Comparison of ENCODE assay signal across 8 mouse cellular contexts in genomic region chr4:127314585-127314984, GRCm38 (mm10). TPM values are rescaled to one million over a fixed set of nuclear protein-coding genes. Genes with fewer than 3 reads are reported as not detected.
A peak's percentile ranks its signal among the peaks of the same experiment; 100 is the strongest.
DNase-seq lines count a peak whose midpoint lies in the region; ATAC-seq and TF ChIP-seq lines count a peak whose summit lies in the region.
"Had no signal": no experiment of that assay in that cellular context is flagged by ENCODE, and none has a peak within 500 bp of the region (broad histone marks: within the 10 kb centered on the region; RNA-seq: fewer than 3 reads in every experiment).

No protein-coding gene starts in this region.

- no peak for DNase-seq in left cerebral cortex, adult 2 months (ENCODE audit: extremely low spot score in 1 of 2, low spot score in 2 of 2)
- DNase-seq in left cerebral cortex, postnatal 14 days (ENCODE audit: low spot score in 2 of 2) = no peak
- no peak for DNase-seq in forebrain, embryonic 10.5 days (ENCODE audit: extremely low spot score, low spot score)
- DNase-seq in hindbrain, embryonic 10.5 days (ENCODE audit: low spot score) = no peak
- DNase-seq in adrenal gland, postnatal 14 days = no peak
- DNase-seq in cerebellum, postnatal 25 days = no peak

- 43% methylated on average over 9 of the region's 9 CpGs for WGBS in forebrain, embryonic 10.5 days
- WGBS in hindbrain, embryonic 10.5 days = 44% methylated on average over 9 of the region's 9 CpGs
- 46% methylated on average over 9 of the region's 9 CpGs for WGBS in midbrain, embryonic 15.5 days

- no peak for ATAC-seq in midbrain, embryonic 15.5 days (replicated peaks)

- no peaks in the 10 kb centered on the region for H3K36me3 ChIP-seq in forebrain, embryonic 10.5 days (replicated peaks)
- no peaks in the 10 kb centered on the region for H3K36me3 ChIP-seq in hindbrain, embryonic 10.5 days
- no peaks in the 10 kb centered on the region for H3K36me3 ChIP-seq in midbrain, embryonic 15.5 days (replicated peaks)

- peak overlapping the region; percentile 64; the same call in 1 of the 2 replicates for H3K4me3 ChIP-seq in left cerebral cortex, adult 2 months
- peak overlapping the region; percentile 60; the same call in 1 of the 2 replicates for H3K4me3 ChIP-seq in forebrain, embryonic 10.5 days
- H3K4me3 ChIP-seq in hindbrain, embryonic 10.5 days = peak overlapping the region; percentile 61; the same call in 1 of the 2 replicates
- no peak overlapping the region for H3K4me3 ChIP-seq in midbrain, embryonic 15.5 days

- peaks cover 23% of the 10 kb centered on the region for H3K4me1 ChIP-seq in forebrain, embryonic 10.5 days
- peaks cover 25% of the 10 kb centered on the region for H3K4me1 ChIP-seq in hindbrain, embryonic 10.5 days (replicated peaks)
- H3K4me1 ChIP-seq in midbrain, embryonic 15.5 days = peaks cover 20% of the 10 kb centered on the region

- no peak overlapping the region for H3K9ac ChIP-seq in midbrain, embryonic 15.5 days

- TF ChIP-seq CTCF in left cerebral cortex, adult 2 months (IDR thresholded peaks at IDR 0.05) = no peak

- peak overlapping the region; percentile 65 for H3K27ac ChIP-seq in left cerebral cortex, adult 2 months
- no peak overlapping the region for H3K27ac ChIP-seq in forebrain, embryonic 10.5 days
- H3K27ac ChIP-seq in hindbrain, embryonic 10.5 days = peak overlapping the region; percentile 72; the same call in 1 of the 2 replicates
- no peak overlapping the region for H3K27ac ChIP-seq in midbrain, embryonic 15.5 days

- intact Hi-C loops in left cerebral cortex, adult 2 months (cut with DNase I) = loop anchor here (10.0 kb wide), 1 partner anchor 760 kb away; the partner anchor contains the start of gene Clspn
- intact Hi-C loops in left cerebral cortex, postnatal 14 days (cut with DNase I) = loop anchor here (10.0 kb wide), 1 partner anchor 760 kb away; the partner anchor contains the start of gene Clspn

- peak overlapping the region; percentile 96 for H3K4me2 ChIP-seq in midbrain, embryonic 15.5 days

- H3K27me3 ChIP-seq in forebrain, embryonic 10.5 days (ENCODE audit: poor library complexity, severe bottlenecking) = peaks cover 57% of the 10 kb centered on the region
- peaks cover 58% of the 10 kb centered on the region for H3K27me3 ChIP-seq in hindbrain, embryonic 10.5 days (ENCODE audit: insufficient read depth, poor library complexity, severe bottlenecking)
- H3K27me3 ChIP-seq in midbrain, embryonic 15.5 days (replicated peaks) = no peaks in the 10 kb centered on the region

- H3K9me3 ChIP-seq in forebrain, embryonic 10.5 days = no peaks in the 10 kb centered on the region
- H3K9me3 ChIP-seq in hindbrain, embryonic 10.5 days = no peaks in the 10 kb centered on the region
- H3K9me3 ChIP-seq in midbrain, embryonic 15.5 days = no peaks in the 10 kb centered on the region

RNA-seq across cellular contexts. Expression of gene Gja4, which starts 0.7 kb away (rescaled TPM):
- total RNA-seq in left cerebral cortex, adult 2 months (2021) = 1 to 10 TPM; 4.1 to 4.5 TPM
- total RNA-seq in left cerebral cortex, postnatal 14 days (2021) = 1 to 10 TPM; 7.8 TPM
- 9.6 and 11.1 TPM in 2 replicates for polyA plus RNA-seq in forebrain, embryonic 10.5 days (2016; fragmentation: Nextera tagmentation; extraction: Ambion mirVana)
- 13.5 and 18.8 TPM in 2 replicates for polyA plus RNA-seq in hindbrain, embryonic 10.5 days (2016; fragmentation: Nextera tagmentation; extraction: Ambion mirVana)
- 21.0 and 23.1 TPM in 2 replicates for polyA plus RNA-seq in midbrain, embryonic 15.5 days (2015; fragmentation: Nextera tagmentation; extraction: Ambion mirVana)
- 10.0 and 13.2 TPM in 2 replicates for total RNA-seq in adrenal gland, postnatal 14 days (2021)

RNA-seq across cellular contexts. Expression of gene Gjb3, which starts 16.1 kb away (rescaled TPM):
- total RNA-seq in left cerebral cortex, adult 2 months (2021) = under 1 TPM in 1 of 2 experiments, not detected in 1; 0.21 TPM
- total RNA-seq in left cerebral cortex, postnatal 14 days (2021) = under 1 TPM; 0.22 to 0.30 TPM
- polyA plus RNA-seq in forebrain, embryonic 10.5 days (2016; fragmentation: Nextera tagmentation; extraction: Ambion mirVana) = 2.1 and 3.1 TPM in 2 replicates
- polyA plus RNA-seq in hindbrain, embryonic 10.5 days (2016; fragmentation: Nextera tagmentation; extraction: Ambion mirVana) = 2.2 and 6.2 TPM in 2 replicates
- polyA plus RNA-seq in midbrain, embryonic 15.5 days (2015; fragmentation: Nextera tagmentation; extraction: Ambion mirVana) = 0.17 TPM in 1 of 2 replicates, not detected in the other
- total RNA-seq in adrenal gland, postnatal 14 days (2021) = 0.26 TPM in 1 of 2 replicates, not detected in the other
- total RNA-seq: left cerebral cortex, postnatal 36 days had no signal

RNA-seq across cellular contexts. Expression of gene Gjb4, which starts 39.3 kb away (rescaled TPM):
- not detected for total RNA-seq in left cerebral cortex, adult 2 months (2021)
- total RNA-seq in left cerebral cortex, postnatal 14 days (2021) = not detected
- polyA plus RNA-seq in forebrain, embryonic 10.5 days (2016; fragmentation: Nextera tagmentation; extraction: Ambion mirVana) = not detected in 2 replicates
- 0.15 and 0.21 TPM in 2 replicates for polyA plus RNA-seq in hindbrain, embryonic 10.5 days (2016; fragmentation: Nextera tagmentation; extraction: Ambion mirVana)
- polyA plus RNA-seq in midbrain, embryonic 15.5 days (2015; fragmentation: Nextera tagmentation; extraction: Ambion mirVana) = 0.11 and 0.15 TPM in 2 replicates
- total RNA-seq in adrenal gland, postnatal 14 days (2021) = not detected in 2 replicates
- total RNA-seq: left cerebral cortex, postnatal 36 days had no signal

RNA-seq across cellular contexts. Expression of gene Gjb5, which starts 43.4 kb away (rescaled TPM):
- total RNA-seq in left cerebral cortex, adult 2 months (2021) = under 1 TPM in 1 of 2 experiments, not detected in 1; 0.20 TPM
- total RNA-seq in left cerebral cortex, postnatal 14 days (2021) = not detected
- 0.58 and 0.82 TPM in 2 replicates for polyA plus RNA-seq in forebrain, embryonic 10.5 days (2016; fragmentation: Nextera tagmentation; extraction: Ambion mirVana)
- polyA plus RNA-seq in hindbrain, embryonic 10.5 days (2016; fragmentation: Nextera tagmentation; extraction: Ambion mirVana) = 0.85 and 2.1 TPM in 2 replicates
- polyA plus RNA-seq in midbrain, embryonic 15.5 days (2015; fragmentation: Nextera tagmentation; extraction: Ambion mirVana) = 0.10 and 0.13 TPM in 2 replicates
- 0.37 and 0.49 TPM in 2 replicates for total RNA-seq in adrenal gland, postnatal 14 days (2021)
- total RNA-seq: left cerebral cortex, postnatal 36 days had no signal

Comparison
In these comparisons a context has a peak if more than half of its experiments do, and no peak if none do; other contexts are left out.
1. H3K27ac ChIP-seq: peak in left cerebral cortex, adult 2 months (single experiment) and hindbrain, embryonic 10.5 days (single experiment); none in forebrain, embryonic 10.5 days (single experiment) and midbrain, embryonic 15.5 days (single experiment).